Mouse (Mus musculus): Measurements from ENCODE around the gene Lactbl1. TPM values are rescaled to one million over a fixed set of nuclear protein-coding genes. Genes with fewer than 3 reads are reported as not detected.
A peak's percentile ranks its signal among the peaks of the same experiment; 100 is the strongest.

Lactbl1 gene
- polyA plus RNA-seq, 1 experiment from 2014 or later: not detected

- whole genome bisulfite sequencing: 7% methylated on average over 10 of the region's 10 CpGs
- Histone ChIP-seq H3K4me1 (replicated peaks; ENCODE audit: control insufficient read depth, insufficient read depth, low read length) (0 out of 2 replicates have a peak, but pooled peaks cover 4% of the 10 kb centered on the region), H3K27ac (ENCODE audit: low read depth, low read length) (no peak overlapping the region), H3K9ac (ENCODE audit: low read depth, low read length) (no peak overlapping the region), H3K27me3 (ENCODE audit: control insufficient read depth, insufficient read depth, low read length) (peaks cover 17% of the 10 kb centered on the region), H3K4me3 (ENCODE audit: low read depth, low read length) (no peak overlapping the region), H3K36me3 (ENCODE audit: control insufficient read depth, insufficient read depth, low read length) (no peaks in the 10 kb centered on the region), H3K9me3 (ENCODE audit: control insufficient read depth, low read length) (no peaks in the 10 kb centered on the region), H3K4me2 (replicated peaks; ENCODE audit: low read depth, low read length) (peak overlapping the region; percentile 30; the same call in 1 of the 2 replicates)
- peak; percentile 40 for ATAC-seq (ENCODE audit: low FRiP score)
- peak; percentile 78 for DNase-seq (ENCODE audit: low spot score)
Observed at GRCm38 (mm10) chr4:136638890-136639289, 16.5 kb downstream of the Lactbl1 start.

- Histone ChIP-seq H3K4me3 (ENCODE audit: low read depth, low read length) (no peak overlapping the region), H3K36me3 (ENCODE audit: control insufficient read depth, insufficient read depth, low read length) (no peaks in the 10 kb centered on the region), H3K27me3 (ENCODE audit: control insufficient read depth, insufficient read depth, low read length) (no peaks in the 10 kb centered on the region), H3K9me3 (ENCODE audit: control insufficient read depth, low read length) (no peaks in the 10 kb centered on the region), H3K27ac (ENCODE audit: low read depth, low read length) (no peak overlapping the region), H3K4me2 (replicated peaks; ENCODE audit: low read depth, low read length) (no peak overlapping the region), H3K9ac (ENCODE audit: low read depth, low read length) (no peak overlapping the region), H3K4me1 (replicated peaks; ENCODE audit: control insufficient read depth, insufficient read depth, low read length) (no peaks in the 10 kb centered on the region)
- ATAC-seq (ENCODE audit: low FRiP score) (peak; percentile 22; the same call in 1 of the 2 replicates), DNase-seq (ENCODE audit: low spot score) (peak; percentile 89)
- WGBS: 20% methylated on average over 11 of the region's 11 CpGs
Observed at GRCm38 (mm10) chr4:136648922-136649479, 26.6 kb downstream of the Lactbl1 start.

- 41% methylated on average over 13 of the region's 13 CpGs for WGBS
- no peaks in the 10 kb centered on the region for H3K27me3 ChIP-seq (ENCODE audit: control insufficient read depth, insufficient read depth, low read length)
- no peak overlapping the region for H3K4me2 ChIP-seq (replicated peaks; ENCODE audit: low read depth, low read length)
Observed at GRCm38 (mm10) chr4:136649480-136650196, 27.2 kb downstream of the Lactbl1 start.

GRCm38 (mm10) chr4:136650261-136650660 is 27.8 kb downstream of the Lactbl1 start:
- no peaks in the 10 kb centered on the region for H3K4me1 ChIP-seq (replicated peaks; ENCODE audit: control insufficient read depth, insufficient read depth, low read length)

More at GRCm38 (mm10) chr4:136649480-136650196, 27.2 kb downstream of the Lactbl1 start:
- Histone ChIP-seq H3K9me3 (ENCODE audit: control insufficient read depth, low read length) (no peaks in the 10 kb centered on the region), H3K9ac (ENCODE audit: low read depth, low read length) (no peak overlapping the region), H3K27ac (ENCODE audit: low read depth, low read length) (no peak overlapping the region), H3K36me3 (ENCODE audit: control insufficient read depth, insufficient read depth, low read length) (no peaks in the 10 kb centered on the region), H3K4me1 (replicated peaks; ENCODE audit: control insufficient read depth, insufficient read depth, low read length) (no peaks in the 10 kb centered on the region), H3K4me3 (ENCODE audit: low read depth, low read length) (no peak overlapping the region)
- DNase-seq (ENCODE audit: low spot score) (no peak), ATAC-seq (ENCODE audit: low FRiP score) (peak; percentile 26; the same call in 1 of the 2 replicates)

GRCm38 (mm10) chr4:136651357-136651811 is 29.0 kb downstream of the Lactbl1 start:
- no peak overlapping the region for H3K4me3 ChIP-seq (ENCODE audit: low read depth, low read length)
- DNase-seq (ENCODE audit: low spot score) (peak; percentile 77), ATAC-seq (ENCODE audit: low FRiP score) (peak; percentile 39; the same call in 1 of the 2 replicates)
- no peak overlapping the region for H3K4me2 ChIP-seq (replicated peaks; ENCODE audit: low read depth, low read length)
- no peaks in the 10 kb centered on the region for H3K27me3 ChIP-seq (ENCODE audit: control insufficient read depth, insufficient read depth, low read length)
- 0 out of 2 replicates have a peak, but pooled peaks cover 4% of the 10 kb centered on the region for H3K36me3 ChIP-seq (ENCODE audit: control insufficient read depth, insufficient read depth, low read length)
- no peaks in the 10 kb centered on the region for H3K4me1 ChIP-seq (replicated peaks; ENCODE audit: control insufficient read depth, insufficient read depth, low read length)
- no peaks in the 10 kb centered on the region for H3K9me3 ChIP-seq (ENCODE audit: control insufficient read depth, low read length)
- H3K27ac ChIP-seq (ENCODE audit: low read depth, low read length): no peak overlapping the region
- no peak overlapping the region for H3K9ac ChIP-seq (ENCODE audit: low read depth, low read length)
- WGBS: 70% methylated on average over 3 of the region's 3 CpGs

More at GRCm38 (mm10) chr4:136650261-136650660, 27.8 kb downstream of the Lactbl1 start:
- WGBS: 79% methylated on average over 8 of the region's 8 CpGs
- H3K36me3 ChIP-seq (ENCODE audit: control insufficient read depth, insufficient read depth, low read length): no peaks in the 10 kb centered on the region
- H3K27me3 ChIP-seq (ENCODE audit: control insufficient read depth, insufficient read depth, low read length): no peaks in the 10 kb centered on the region
- no peak overlapping the region for H3K4me3 ChIP-seq (ENCODE audit: low read depth, low read length)
- H3K27ac ChIP-seq (ENCODE audit: low read depth, low read length): no peak overlapping the region
- no peak overlapping the region for H3K4me2 ChIP-seq (replicated peaks; ENCODE audit: low read depth, low read length)
- no peaks in the 10 kb centered on the region for H3K9me3 ChIP-seq (ENCODE audit: control insufficient read depth, low read length)
- no peak overlapping the region for H3K9ac ChIP-seq (ENCODE audit: low read depth, low read length)
- no peak for ATAC-seq (ENCODE audit: low FRiP score)
- no peak for DNase-seq (ENCODE audit: low spot score)

GRCm38 (mm10) chr4:136651882-136652527 is 29.6 kb downstream of the Lactbl1 start:
- 79% methylated on average over 13 of the region's 13 CpGs for WGBS
- ATAC-seq (ENCODE audit: low FRiP score): no peak
- H3K36me3 ChIP-seq (ENCODE audit: control insufficient read depth, insufficient read depth, low read length): peaks cover 4% of the 10 kb centered on the region; the same call in 1 of the 2 replicates

GRCm38 (mm10) chr4:136652528-136652910 is 30.1 kb downstream of the Lactbl1 start:
- no peak overlapping the region for H3K27ac ChIP-seq (ENCODE audit: low read depth, low read length)
- no peaks in the 10 kb centered on the region for H3K9me3 ChIP-seq (ENCODE audit: control insufficient read depth, low read length)
- no peaks in the 10 kb centered on the region for H3K4me1 ChIP-seq (replicated peaks; ENCODE audit: control insufficient read depth, insufficient read depth, low read length)
- DNase-seq (ENCODE audit: low spot score) (no peak), ATAC-seq (ENCODE audit: low FRiP score) (no peak)
- peaks cover 8% of the 10 kb centered on the region; the same call in 1 of the 2 replicates for H3K36me3 ChIP-seq (ENCODE audit: control insufficient read depth, insufficient read depth, low read length)
- H3K27me3 ChIP-seq (ENCODE audit: control insufficient read depth, insufficient read depth, low read length): no peaks in the 10 kb centered on the region
- H3K4me2 ChIP-seq (replicated peaks; ENCODE audit: low read depth, low read length): no peak overlapping the region
- WGBS: 87% methylated on average over 11 of the region's 11 CpGs
- H3K4me3 ChIP-seq (ENCODE audit: low read depth, low read length): no peak overlapping the region
- no peak overlapping the region for H3K9ac ChIP-seq (ENCODE audit: low read depth, low read length)

More at GRCm38 (mm10) chr4:136651882-136652527, 29.6 kb downstream of the Lactbl1 start:
- no peak for DNase-seq (ENCODE audit: low spot score)
- Histone ChIP-seq H3K4me2 (replicated peaks; ENCODE audit: low read depth, low read length) (no peak overlapping the region), H3K9ac (ENCODE audit: low read depth, low read length) (no peak overlapping the region), H3K27me3 (ENCODE audit: control insufficient read depth, insufficient read depth, low read length) (no peaks in the 10 kb centered on the region), H3K9me3 (ENCODE audit: control insufficient read depth, low read length) (no peaks in the 10 kb centered on the region), H3K4me1 (replicated peaks; ENCODE audit: control insufficient read depth, insufficient read depth, low read length) (no peaks in the 10 kb centered on the region), H3K4me3 (ENCODE audit: low read depth, low read length) (no peak overlapping the region), H3K27ac (ENCODE audit: low read depth, low read length) (no peak overlapping the region)

- peaks cover 11% of the 10 kb centered on the region; the same call in 1 of the 2 replicates for H3K36me3 ChIP-seq (ENCODE audit: control insufficient read depth, insufficient read depth, low read length)
- no peak for DNase-seq (ENCODE audit: low spot score)
- H3K9me3 ChIP-seq (ENCODE audit: control insufficient read depth, low read length): no peaks in the 10 kb centered on the region
- no peak for ATAC-seq (ENCODE audit: low FRiP score)
- H3K4me3 ChIP-seq (ENCODE audit: low read depth, low read length): no peak overlapping the region
- H3K4me1 ChIP-seq (replicated peaks; ENCODE audit: control insufficient read depth, insufficient read depth, low read length): no peaks in the 10 kb centered on the region
- H3K9ac ChIP-seq (ENCODE audit: low read depth, low read length): no peak overlapping the region
- H3K27me3 ChIP-seq (ENCODE audit: control insufficient read depth, insufficient read depth, low read length): no peaks in the 10 kb centered on the region
- no peak overlapping the region; the same call in 1 of the 2 replicates for H3K27ac ChIP-seq (ENCODE audit: low read depth, low read length)
- 74% methylated on average over 6 of the region's 6 CpGs for WGBS
- no peak overlapping the region for H3K4me2 ChIP-seq (replicated peaks; ENCODE audit: low read depth, low read length)
Observed at GRCm38 (mm10) chr4:136653019-136653418, 30.6 kb downstream of the Lactbl1 start.

Measured in hindbrain, embryonic 11.5 days (tissue).